16 mouse cellular contexts compared by ENCODE assay signal in the genomic region with DNA sequence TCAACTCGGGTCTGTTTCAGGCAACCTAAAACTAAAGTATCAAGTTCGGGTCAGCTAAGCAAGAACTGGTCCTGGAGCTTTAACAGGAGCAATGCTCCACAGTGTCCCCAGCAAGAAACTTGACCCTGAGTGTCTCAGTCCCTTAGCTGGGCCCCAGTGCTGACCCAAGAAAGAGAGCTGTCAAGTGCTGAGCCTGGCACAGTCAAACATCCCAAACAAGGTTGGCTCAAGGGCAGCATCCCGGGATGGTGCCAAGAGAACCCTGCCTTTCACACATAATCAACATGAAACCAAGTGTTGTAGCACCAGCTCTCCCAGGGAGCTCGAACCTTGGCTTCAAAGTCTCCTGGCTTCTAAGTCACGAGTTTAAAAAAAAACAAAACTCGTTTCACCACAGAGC.
DNase-seq lines count a peak whose midpoint lies in the region; ATAC-seq and TF ChIP-seq lines count a peak whose summit lies in the region.
"Had no signal": no experiment of that assay in that cellular context is flagged by ENCODE, and none has a peak within 500 bp of the region (broad histone marks: within the 10 kb centered on the region; RNA-seq: fewer than 3 reads in every experiment).

No protein-coding gene starts in this region.

- H3K4me3 ChIP-seq in kidney, embryonic 15.5 days (replicated peaks), result no peak overlapping the region
- H3K4me3 ChIP-seq in heart, postnatal 0 days (ENCODE audit: low read depth, low read length), result no peak overlapping the region
- H3K4me3 ChIP-seq: erythroblast, embryonic 14.5 days; hindbrain, embryonic 15.5 days; midbrain, embryonic 12.5 days had no signal

- no peak overlapping the region for H3K4me2 ChIP-seq in kidney, embryonic 15.5 days
- H3K4me2 ChIP-seq in heart, postnatal 0 days (ENCODE audit: low read depth, low read length), result no peak overlapping the region
- H3K4me2 ChIP-seq: hindbrain, embryonic 15.5 days; midbrain, embryonic 12.5 days had no signal

- no peaks in the 10 kb centered on the region for H3K27me3 ChIP-seq in kidney, embryonic 15.5 days
- no peaks in the 10 kb centered on the region for H3K27me3 ChIP-seq in heart, postnatal 0 days (ENCODE audit: control insufficient read depth, insufficient read depth, low read length)
- H3K27me3 ChIP-seq: hindbrain, embryonic 15.5 days; midbrain, embryonic 12.5 days; Patski had no signal

- TF ChIP-seq EP300 in heart, postnatal 0 days (IDR thresholded peaks at IDR 0.05; ENCODE audit: low read depth), result no peak

- no peak for ATAC-seq in kidney, embryonic 15.5 days (replicated peaks; ENCODE audit: low FRiP score)
- peak; percentile 69; the same call in 1 of the 2 replicates for ATAC-seq in heart, postnatal 0 days (ENCODE audit: insufficient read depth, low read depth)
- ATAC-seq: Patski had no signal

- H3K9ac ChIP-seq in kidney, embryonic 15.5 days, result no peak overlapping the region
- no peak overlapping the region for H3K9ac ChIP-seq in heart, postnatal 0 days (replicated peaks; ENCODE audit: low read depth, low read length)
- H3K9ac ChIP-seq: hindbrain, embryonic 15.5 days; midbrain, embryonic 12.5 days had no signal

- H3K27ac ChIP-seq in kidney, embryonic 15.5 days, result no peak overlapping the region
- peak overlapping the region; percentile 49 for H3K27ac ChIP-seq in heart, postnatal 0 days (ENCODE audit: low read depth)
- H3K27ac ChIP-seq: hindbrain, embryonic 15.5 days; midbrain, embryonic 12.5 days had no signal

- no peaks in the 10 kb centered on the region for H3K9me3 ChIP-seq in kidney, embryonic 15.5 days (replicated peaks)
- H3K9me3 ChIP-seq in heart, postnatal 0 days (replicated peaks; ENCODE audit: control insufficient read depth, low read length), result no peaks in the 10 kb centered on the region
- H3K9me3 ChIP-seq: hindbrain, embryonic 15.5 days; midbrain, embryonic 12.5 days had no signal

- no peak for TF ChIP-seq CTCF in heart, postnatal 0 days (IDR thresholded peaks at IDR 0.05; ENCODE audit: low read depth)

- whole genome bisulfite sequencing in kidney, embryonic 15.5 days, result 56% methylated on average over 6 of the region's 6 CpGs
- WGBS in heart, postnatal 0 days, result 48% methylated on average over 6 of the region's 6 CpGs

- peak; percentile 55 for DNase-seq in adrenal gland, adult 2 months
- no peak for DNase-seq in adrenal gland, postnatal 4 days (ENCODE audit: low spot score in 2 of 2)
- peak; percentile 47 for DNase-seq in kidney, adult 11 months
- peak; percentile 15 for DNase-seq in adrenal gland, postnatal 25 days
- DNase-seq in heart, postnatal 0 days (ENCODE audit: low spot score), result peak; percentile 36
- DNase-seq in cerebellum, adult 18-20 months, result no peak
- no peak for DNase-seq in right cerebral cortex, postnatal 14 days
- DNase-seq: cerebellum, adult 11-12 months; liver; retina, postnatal 1 day; thymus, adult 18-20 months had no signal

- H3K4me1 ChIP-seq in kidney, embryonic 15.5 days, result peaks cover 14% of the 10 kb centered on the region
- no peaks in the 10 kb centered on the region; the same call in 1 of the 2 replicates for H3K4me1 ChIP-seq in heart, postnatal 0 days (ENCODE audit: control insufficient read depth, insufficient read depth)
- H3K4me1 ChIP-seq: hindbrain, embryonic 15.5 days; midbrain, embryonic 12.5 days had no signal

- H3K36me3 ChIP-seq in kidney, embryonic 15.5 days, result peaks cover 3% of the 10 kb centered on the region; the same call in 1 of the 2 replicates
- H3K36me3 ChIP-seq in heart, postnatal 0 days (replicated peaks; ENCODE audit: control insufficient read depth, insufficient read depth, low read length), result no peaks in the 10 kb centered on the region
- H3K36me3 ChIP-seq: hindbrain, embryonic 15.5 days had no signal

Comparison
In these comparisons a context has a peak if more than half of its experiments do, and no peak if none do; other contexts are left out.
1. DNase-seq: peak in adrenal gland, adult 2 months (single experiment), kidney, adult 11 months (single experiment), adrenal gland, postnatal 25 days (single experiment) and heart, postnatal 0 days (single experiment); none in adrenal gland, postnatal 4 days (0 of 2), cerebellum, adult 18-20 months (0 of 2) and right cerebral cortex, postnatal 14 days (single experiment).